Mouse (Mus musculus) bone marrow macrophage, adult 2 months (primary cell): Measurements from ENCODE around the gene Hoxd13. TPM values are rescaled to one million over a fixed set of nuclear protein-coding genes. Genes with fewer than 3 reads are reported as not detected.

ENCODE experiments used
- H3K27ac ChIP-seq: 2 replicates; pipeline ENCODE4 v1.5.1; 2012; ENCODE audit warnings: low read depth, low read length; ENCODE audit not compliant: insufficient read depth
- H3K4me1 ChIP-seq: 2 replicates; pipeline ENCODE4 v1.6.1; 2012; ENCODE audit warnings: low read length; ENCODE audit not compliant: control insufficient read depth, insufficient read depth
- H3K4me3 ChIP-seq: 2 replicates; pipeline ENCODE4 v1.5.1; 2012; ENCODE audit warnings: mild to moderate bottlenecking, low read length, moderate library complexity; ENCODE audit not compliant: insufficient read depth
- CTCF ChIP-seq: IDR thresholded peaks from 2 replicates; pipeline ENCODE4 v1.5.1; 2012; ENCODE audit warnings: low read depth, mild to moderate bottlenecking, low read length, moderate library complexity
- POLR2A ChIP-seq: IDR thresholded peaks from 2 replicates; pipeline ENCODE4 v1.6.1; 2012; ENCODE audit warnings: mild to moderate bottlenecking, low read depth, low read length, borderline replicate concordance
- polyA plus RNA-seq: library from polyadenylated mRNA; stranded (reverse); fragments of >200 nt; gene quantifications from 2 replicates; pipeline ENCODE4 v1.2.4, GENCODE M21; 2012; ENCODE audit not compliant: missing spikeins, insufficient read depth, insufficient read length

Gene Hoxd13
- polyA plus RNA-seq, 1 experiment, result not detected

GRCm38 (mm10) chr2:74654743-74655419, 13.2 kb upstream of the Hoxd13 start:
- no peaks in the 10 kb centered on the region for H3K4me1 ChIP-seq
- no peak overlapping the region for H3K4me3 ChIP-seq
- no peak for TF ChIP-seq POLR2A
- no peak for TF ChIP-seq CTCF
- H3K27ac ChIP-seq, result no peak overlapping the region

GRCm38 (mm10) chr2:74655420-74655781, 12.7 kb upstream of the Hoxd13 start:
- no peak for TF ChIP-seq CTCF
- no peak overlapping the region for H3K4me3 ChIP-seq
- no peak overlapping the region for H3K27ac ChIP-seq
- no peaks in the 10 kb centered on the region for H3K4me1 ChIP-seq

DNA sequence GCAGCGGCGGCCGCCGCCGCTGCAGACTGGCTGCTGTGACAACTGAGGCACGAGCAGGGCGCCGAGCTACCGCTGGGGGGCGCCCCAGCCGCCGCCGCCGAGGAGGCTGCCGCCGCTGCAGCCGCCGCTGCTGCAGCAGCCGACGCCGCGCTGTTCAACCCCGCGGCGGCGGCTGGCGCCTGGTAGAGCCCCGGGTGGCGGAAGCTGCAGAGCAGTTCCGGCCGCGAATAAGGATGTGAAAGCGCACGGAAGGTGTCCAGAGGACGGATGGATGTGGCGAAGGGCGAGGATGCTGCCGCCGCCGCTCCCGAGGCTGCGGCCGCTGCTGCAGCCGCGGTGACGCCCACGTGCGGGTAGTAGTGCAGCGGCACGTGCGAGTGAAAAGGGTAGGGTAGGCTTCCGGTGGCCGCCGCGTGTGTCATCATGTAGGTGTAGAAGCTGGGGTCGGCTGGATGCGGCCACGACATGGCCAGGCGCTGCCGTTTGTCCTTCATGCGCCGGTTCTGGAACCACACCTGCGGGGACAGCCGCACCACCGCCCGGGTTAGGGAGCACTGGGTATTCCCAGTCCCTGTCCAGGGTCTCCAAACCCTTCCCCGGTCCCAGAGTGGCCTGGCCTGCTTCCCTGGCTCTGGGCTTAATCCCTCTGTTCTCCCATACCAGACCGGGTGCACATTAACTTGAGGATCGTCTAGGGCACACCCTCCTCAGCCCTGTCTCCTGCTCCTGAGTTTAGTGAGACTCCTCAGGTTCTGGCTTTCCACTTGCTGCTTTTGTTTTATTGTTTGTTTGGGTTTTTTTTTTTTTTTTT, 12.1 kb upstream of the Hoxd13 start:
- H3K4me3 ChIP-seq, result no peak overlapping the region
- H3K4me1 ChIP-seq, result no peaks in the 10 kb centered on the region
- TF ChIP-seq POLR2A, result no peak
- no peak for TF ChIP-seq CTCF
- no peak overlapping the region for H3K27ac ChIP-seq

GRCm38 (mm10) chr2:74656632-74657021, 11.5 kb upstream of the Hoxd13 start:
- Histone ChIP-seq H3K4me1 (no peaks in the 10 kb centered on the region), H3K27ac (no peak overlapping the region), H3K4me3 (no peak overlapping the region)
- no peak for TF ChIP-seq CTCF
- no peak for TF ChIP-seq POLR2A

DNA sequence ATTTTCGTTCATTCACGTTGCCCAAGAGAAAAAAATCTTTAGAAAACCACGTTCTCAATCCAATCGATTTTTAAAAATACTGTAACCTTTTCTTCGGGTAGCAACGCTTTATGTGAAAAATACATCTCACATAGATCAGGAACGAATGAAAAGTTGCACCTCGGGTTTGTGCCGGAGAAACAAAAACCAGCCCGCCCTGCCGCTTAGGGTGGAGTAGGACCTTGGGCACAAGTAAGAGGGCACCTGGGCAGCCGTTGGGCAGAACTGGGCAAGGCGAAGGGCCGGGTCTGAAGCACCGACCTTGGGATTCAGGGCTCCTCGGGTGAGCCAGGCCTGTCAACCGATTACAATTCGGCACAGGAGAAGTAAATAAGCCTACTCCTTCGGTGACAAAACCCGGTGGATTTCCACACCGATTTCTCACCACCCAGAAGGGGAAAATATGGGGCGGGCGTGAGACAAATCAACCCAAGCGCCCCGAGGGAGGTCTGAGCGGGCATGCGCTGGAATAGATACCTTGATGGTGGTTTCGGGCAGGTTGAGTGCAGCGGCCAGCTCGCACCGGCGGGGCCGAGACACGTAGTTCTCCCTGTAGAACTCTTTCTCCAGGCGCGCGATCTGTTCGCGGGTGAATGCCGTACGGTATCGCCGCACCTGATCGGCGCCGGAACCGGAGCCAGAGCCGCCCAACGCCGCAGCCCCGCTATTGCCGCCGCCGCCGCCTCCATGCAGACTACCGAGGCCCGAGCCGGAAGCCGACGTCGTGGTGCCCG, 10.7 kb upstream of the Hoxd13 start:
- Histone ChIP-seq H3K4me1 (no peaks in the 10 kb centered on the region), H3K4me3 (peak overlapping the region; percentile 2; the same call in 1 of the 2 replicates), H3K27ac (no peak overlapping the region)
- TF ChIP-seq CTCF, result no peak
- no peak for TF ChIP-seq POLR2A

DNA sequence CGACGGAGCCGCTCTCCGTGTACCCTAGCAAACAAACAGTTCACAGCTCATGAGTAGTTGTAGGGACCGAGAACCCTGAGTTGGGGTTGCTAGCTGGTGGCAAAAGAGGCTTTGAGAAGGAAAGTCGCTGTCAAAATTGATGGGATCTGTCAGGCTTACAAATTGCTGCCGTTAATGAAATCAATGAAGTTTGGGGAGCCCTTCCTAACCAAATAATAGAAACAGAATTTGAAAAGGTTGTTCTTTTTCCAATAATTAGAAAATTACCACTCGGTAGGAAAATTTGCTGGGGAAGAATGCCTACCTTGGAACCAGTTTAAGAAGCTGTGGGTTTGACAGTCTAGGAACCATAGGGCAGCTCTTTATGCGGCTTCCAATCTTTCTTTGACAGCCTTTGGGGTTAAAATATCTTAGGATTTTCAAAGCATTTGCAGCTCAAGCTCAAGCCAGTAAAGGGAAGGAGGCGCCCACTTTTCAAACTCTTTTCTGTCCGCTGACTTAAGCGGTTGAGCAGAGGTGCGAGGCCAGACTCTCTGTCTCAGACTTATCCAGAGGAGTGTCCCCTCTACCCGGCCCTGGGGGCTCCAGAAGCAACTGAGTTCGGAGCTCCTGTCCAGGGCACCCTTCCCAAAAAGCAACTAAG, 10.0 kb upstream of the Hoxd13 start:
- Histone ChIP-seq H3K4me3 (peak overlapping the region; percentile 2; the same call in 1 of the 2 replicates), H3K4me1 (no peaks in the 10 kb centered on the region), H3K27ac (no peak overlapping the region)
- no peak for TF ChIP-seq POLR2A
- no peak for TF ChIP-seq CTCF

- TF ChIP-seq CTCF (no peak), POLR2A (no peak)
- Histone ChIP-seq H3K4me3 (no peak overlapping the region), H3K27ac (no peak overlapping the region), H3K4me1 (no peaks in the 10 kb centered on the region)
Measured at GRCm38 (mm10) chr2:74658667-74659371, 9.3 kb upstream of the Hoxd13 start.

- no peak within 1 kb of the TSS for H3K27ac ChIP-seq
- TF ChIP-seq CTCF (no peak), POLR2A (no peak)
- no peak within 1 kb of the TSS for H3K4me3 ChIP-seq
- H3K4me1 ChIP-seq, result no peaks in the 10 kb centered on the region
Measured at GRCm38 (mm10) chr2:74659507-74660005, 8.6 kb upstream of the Hoxd13 start, which contains the start of gene Evx2. Evx2 (minus strand) TSS chr2:74659557.
